Mouse (Mus musculus) MEL (cell line): ENCODE measurements at regions not wholly inside any gene's neighbourhood (a gene's known extent, or its start where the extent isn't known, plus 50 kb on each side); places are given as distances from the start of the nearest gene placed in this dataset.

ENCODE experiments used
- DNase-seq: peaks from one replicate; pipeline ENCODE4 v3.0.0; 2011; ENCODE audit warnings: low read depth, low spot score
- H3K27ac ChIP-seq: 2 replicates; pipeline ENCODE4 v1.5.1; 2012; ENCODE audit warnings: low read depth, mild to moderate bottlenecking, control low read depth, low read length, moderate library complexity; ENCODE audit not compliant: control insufficient read depth
- H3K27me3 ChIP-seq, 2 experiments: fragments of 150-350 bp in 1 of 2; sonication (generic) in 1 of 2; 2 replicates each; pipeline ENCODE4 v1.6.1; 2012; ENCODE audit warnings: low read length in 2 of 2, mild to moderate bottlenecking in 2 of 2, improper control_type of control experiment in 1 of 2, moderate library complexity in 1 of 2; ENCODE audit not compliant: insufficient read depth in 2 of 2, control insufficient read depth in 1 of 2
- H3K36me3 ChIP-seq, 2 experiments: 2 replicates each; pipeline ENCODE4 v1.6.1; 2012 to 2014; ENCODE audit warnings: low read length in 2 of 2, improper control_type of control experiment in 1 of 2, inconsistent platforms in 1 of 2, mild to moderate bottlenecking in 1 of 2; ENCODE audit not compliant: insufficient read depth in 2 of 2, control insufficient read depth in 1 of 2
- H3K4me1 ChIP-seq, 2 experiments: fragments of 150-350 bp in 1 of 2; sonication (generic) in 1 of 2; 2 replicates each; pipeline ENCODE4 v1.6.1; 2012; ENCODE audit warnings: low read length in 2 of 2, improper control_type of control experiment in 1 of 2, mild to moderate bottlenecking in 1 of 2; ENCODE audit not compliant: insufficient read depth in 2 of 2, control insufficient read depth in 1 of 2
- H3K4me3 ChIP-seq, 2 experiments: fragments of 150-350 bp in 1 of 2; sonication (generic) in 1 of 2; 2 replicates each; pipeline ENCODE4 v1.5.1; 2012; ENCODE audit warnings: low read depth in 2 of 2, low read length in 2 of 2, mild to moderate bottlenecking in 2 of 2, moderate library complexity in 2 of 2, control low read depth in 1 of 2, improper control_type of control experiment in 1 of 2; ENCODE audit not compliant: control insufficient read depth in 1 of 2, insufficient read depth in 1 of 2
- H3K79me2 ChIP-seq: 2 replicates; pipeline ENCODE4 v1.6.1; 2012; ENCODE audit warnings: mild to moderate bottlenecking, low read length, moderate library complexity; ENCODE audit not compliant: control insufficient read depth, poor library complexity, insufficient read depth
- H3K9ac ChIP-seq: 2 replicates; pipeline ENCODE4 v1.6.1; 2012; ENCODE audit warnings: low read depth, mild to moderate bottlenecking, control low read depth, low read length, moderate library complexity; ENCODE audit not compliant: control insufficient read depth, poor library complexity, severe bottlenecking
- H3K9me3 ChIP-seq: fragments of 150-350 bp; sonication (generic); replicated peaks from 2 replicates; pipeline ENCODE4 v1.6.1; 2012; ENCODE audit warnings: mild to moderate bottlenecking, low read length, improper control_type of control experiment, moderate library complexity; ENCODE audit not compliant: insufficient read depth
- BHLHE40 ChIP-seq: IDR thresholded peaks from 2 replicates; pipeline ENCODE4 v1.6.1; 2012; ENCODE audit warnings: low read depth, mild to moderate bottlenecking, inconsistent platforms, low read length, improper control_type of control experiment, borderline replicate concordance
- CTCF ChIP-seq, 3 experiments: IDR thresholded peaks in 2 of 3; conservative IDR thresholded peaks in 1 of 3; 2 replicates each; pipeline ENCODE4 v1.5.1; 2011 to 2012; ENCODE audit warnings: low read length in 3 of 3, low read depth in 2 of 3, mild to moderate bottlenecking in 2 of 3, improper control_type of control experiment in 1 of 3, inconsistent platforms in 1 of 3, mixed read lengths in 1 of 3, moderate library complexity in 1 of 3; ENCODE audit not compliant: control insufficient read depth in 1 of 3, insufficient read depth in 1 of 3, poor library complexity in 1 of 3, severe bottlenecking in 1 of 3
- E2F4 ChIP-seq: IDR thresholded peaks from 2 replicates; pipeline ENCODE4 v1.6.1; 2011; ENCODE audit warnings: low read depth, low read length, improper control_type of control experiment, borderline replicate concordance
- ETS1 ChIP-seq: IDR thresholded peaks from 2 replicates; pipeline ENCODE4 v1.6.1; 2012; ENCODE audit warnings: low read depth, mild to moderate bottlenecking, inconsistent platforms, low read length, improper control_type of control experiment, moderate library complexity
- GATA1 ChIP-seq: IDR thresholded peaks from 2 replicates; pipeline ENCODE4 v1.6.1; 2011; ENCODE audit warnings: low read depth, low read length, improper control_type of control experiment
- HCFC1 ChIP-seq: IDR thresholded peaks from 2 replicates; pipeline ENCODE4 v1.6.1; 2012; ENCODE audit warnings: low read depth, mild to moderate bottlenecking, inconsistent platforms, low read length, improper control_type of control experiment, moderate library complexity
- MAZ ChIP-seq: IDR thresholded peaks from 2 replicates; pipeline ENCODE4 v1.6.1; 2012; ENCODE audit warnings: low read depth, mild to moderate bottlenecking, inconsistent platforms, low read length, improper control_type of control experiment
- MEF2A ChIP-seq: IDR thresholded peaks from 2 replicates; pipeline ENCODE4 v1.6.1; 2014; ENCODE audit warnings: low read depth, mild to moderate bottlenecking, inconsistent platforms, low read length, improper control_type of control experiment; ENCODE audit not compliant: poor library complexity, insufficient replicate concordance, severe bottlenecking; ENCODE audit errors: extremely low read depth
- MXI1 ChIP-seq: IDR thresholded peaks from 2 replicates; pipeline ENCODE4 v1.6.1; 2011; ENCODE audit warnings: mild to moderate bottlenecking, low read depth, low read length, improper control_type of control experiment
- MYB ChIP-seq: IDR thresholded peaks from 2 replicates; pipeline ENCODE4 v1.6.1; 2011; ENCODE audit warnings: mild to moderate bottlenecking, low read depth, low read length, improper control_type of control experiment
- MYC ChIP-seq: IDR thresholded peaks from 2 replicates; pipeline ENCODE4 v1.6.1; 2011; ENCODE audit warnings: low read depth, mild to moderate bottlenecking, low read length, improper control_type of control experiment, moderate library complexity
- NRF1 ChIP-seq: IDR thresholded peaks from 2 replicates; pipeline ENCODE4 v1.6.1; 2014; ENCODE audit warnings: low read depth, mild to moderate bottlenecking, inconsistent platforms, low read length, improper control_type of control experiment, moderate library complexity; ENCODE audit not compliant: poor library complexity, insufficient read depth, severe bottlenecking
- POLR2A ChIP-seq, 2 experiments: IDR thresholded peaks; 2 replicates each; pipeline ENCODE4 v1.6.1; 2011 to 2012; ENCODE audit warnings: low read length in 2 of 2, mild to moderate bottlenecking in 2 of 2, control low read depth in 1 of 2, improper control_type of control experiment in 1 of 2, low read depth in 1 of 2, moderate library complexity in 1 of 2; ENCODE audit not compliant: control insufficient read depth in 1 of 2, insufficient read depth in 1 of 2, poor library complexity in 1 of 2
- RCOR1 ChIP-seq: IDR thresholded peaks from 2 replicates; pipeline ENCODE4 v1.6.1; 2012; ENCODE audit warnings: low read depth, mild to moderate bottlenecking, inconsistent platforms, low read length, improper control_type of control experiment
- SMC3 ChIP-seq: IDR thresholded peaks from 2 replicates; pipeline ENCODE4 v1.6.1; 2011; ENCODE audit warnings: low read depth, low read length, improper control_type of control experiment
- TAL1 ChIP-seq: IDR thresholded peaks from 2 replicates; pipeline ENCODE4 v1.6.1; 2012; ENCODE audit warnings: mild to moderate bottlenecking, inconsistent platforms, low read length, moderate library complexity, mixed read lengths
- UBTF ChIP-seq: IDR thresholded peaks from 2 replicates; pipeline ENCODE4 v1.6.1; 2012; ENCODE audit warnings: low read depth, mild to moderate bottlenecking, inconsistent platforms, low read length, improper control_type of control experiment, moderate library complexity, borderline replicate concordance; ENCODE audit not compliant: insufficient read depth
- ZC3H11A ChIP-seq: IDR thresholded peaks from 2 replicates; pipeline ENCODE4 v1.6.1; 2012; ENCODE audit warnings: low read depth, mild to moderate bottlenecking, inconsistent platforms, low read length, improper control_type of control experiment
- ZMIZ1 ChIP-seq: IDR thresholded peaks from 2 replicates; pipeline ENCODE4 v1.6.1; 2012; ENCODE audit warnings: low read depth, mild to moderate bottlenecking, inconsistent platforms, low read length, improper control_type of control experiment, moderate library complexity

DNA sequence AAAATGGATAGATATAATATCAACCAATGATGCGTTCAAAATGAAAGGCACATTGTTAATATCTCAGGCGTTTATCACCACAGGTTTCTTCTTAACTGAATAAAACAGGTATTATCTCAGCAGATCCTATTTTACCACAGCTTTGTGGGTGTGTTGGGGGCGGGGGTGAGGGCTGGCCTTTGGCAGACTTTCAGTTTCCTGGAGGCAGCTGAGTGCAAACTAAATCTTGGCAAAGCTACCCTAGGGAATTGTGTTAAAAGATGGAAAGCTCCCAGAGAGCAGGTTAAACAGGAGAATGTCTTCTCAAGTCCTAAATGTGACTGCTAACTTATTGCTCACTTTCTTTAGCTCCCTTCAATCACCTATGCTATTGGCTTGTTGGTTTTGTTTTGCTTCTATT is 223.8 kb downstream of the Kdm4c start:
- Histone ChIP-seq H3K36me3 (no peaks in the 10 kb centered on the region), H3K9ac (no peak overlapping the region), H3K27ac (no peak overlapping the region), H3K9me3 (no peaks in the 10 kb centered on the region), H3K79me2 (no peaks in the 10 kb centered on the region), H3K4me1 (no peaks in the 10 kb centered on the region), H3K4me3 (no peak overlapping the region), H3K27me3 (no peaks in the 10 kb centered on the region)
- TF ChIP-seq UBTF, result no peak
- TF ChIP-seq ZMIZ1, result no peak
- no peak for TF ChIP-seq HCFC1
- no peak for TF ChIP-seq MYB
- no peak for TF ChIP-seq MEF2A
- no peak for TF ChIP-seq GATA1
- no peak for TF ChIP-seq TAL1
- TF ChIP-seq MYC, result no peak
- TF ChIP-seq NRF1, result no peak
- no peak for TF ChIP-seq ZC3H11A
- no peak for DNase-seq

DNA sequence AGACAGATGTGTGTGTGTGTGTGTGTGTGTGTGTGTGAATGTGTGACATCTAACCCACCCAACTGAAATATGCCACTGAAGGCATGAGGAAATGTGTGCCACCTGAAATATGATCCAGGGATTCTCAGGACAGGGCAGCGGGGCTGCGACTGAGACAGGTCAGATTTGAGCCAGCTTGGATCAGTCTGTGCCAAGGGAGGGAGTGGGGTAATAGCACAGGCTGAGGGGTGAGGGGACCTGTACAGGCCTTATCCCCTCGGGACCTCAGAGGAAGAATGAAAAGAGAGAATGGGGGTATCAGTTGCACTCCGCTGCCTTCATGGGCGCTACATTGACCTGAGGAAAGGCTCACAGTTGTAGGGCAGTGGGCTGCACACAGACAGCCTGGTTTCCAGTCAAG is 270.2 kb downstream of the Kdm4c start:
- TF ChIP-seq TAL1, result no peak
- no peak for TF ChIP-seq POLR2A (IDR thresholded peaks at IDR 0.05; ENCODE audit: control insufficient read depth in 1 of 2, insufficient read depth in 1 of 2, low read depth in 1 of 2, low read length in 2 of 2, poor library complexity in 1 of 2)
- TF ChIP-seq SMC3, result no peak
- no peak for TF ChIP-seq RCOR1
- TF ChIP-seq MAZ, result no peak
- no peak for TF ChIP-seq CTCF (IDR thresholded peaks at IDR 0.05 in 2 of 3, conservative IDR thresholded peaks at IDR 0.05 in 1 of 3; ENCODE audit: control insufficient read depth in 1 of 3, insufficient read depth in 1 of 3, low read depth in 2 of 3, low read length in 3 of 3, poor library complexity in 1 of 3, severe bottlenecking in 1 of 3)
- no peak for TF ChIP-seq E2F4
- TF ChIP-seq MXI1, result no peak
- no peak for TF ChIP-seq BHLHE40
- no peak for TF ChIP-seq ETS1
- H3K36me3 ChIP-seq, result no peaks in the 10 kb centered on the region
- H3K27ac ChIP-seq, result no peak overlapping the region
- no peaks in the 10 kb centered on the region for H3K9me3 ChIP-seq
- H3K79me2 ChIP-seq, result no peaks in the 10 kb centered on the region
- DNase-seq, result no peak
- H3K4me3 ChIP-seq, result no peak overlapping the region
- H3K27me3 ChIP-seq, result 0 out of 4 replicates have a peak, but pooled peaks cover 0 to 1% of the 10 kb centered on the region in 2 experiments
- no peak overlapping the region for H3K9ac ChIP-seq
- H3K4me1 ChIP-seq, result no peaks in the 10 kb centered on the region
